Mouse (Mus musculus) CH12.LX (cell line): Measurements from ENCODE around the gene Sugt1. TPM values are rescaled to one million over a fixed set of nuclear protein-coding genes. Genes with fewer than 3 reads are reported as not detected.

Experiments used
- DNase-seq: peaks from one replicate; pipeline ENCODE4 v3.0.0-alpha.2; 2013; ENCODE audit errors: extremely low read depth
- H3K27ac ChIP-seq: 2 replicates; pipeline ENCODE4 v1.5.1; 2012; ENCODE audit warnings: low read depth, mild to moderate bottlenecking, control low read depth, moderate library complexity; ENCODE audit not compliant: insufficient read depth
- H3K27me3 ChIP-seq: replicated peaks from 2 replicates; pipeline ENCODE3; 2012; ENCODE audit warnings: inconsistent platforms
- H3K36me3 ChIP-seq, 2 experiments: replicated peaks in 1 of 2; 2 replicates each; pipeline versions ENCODE3 to v1.6.1; 2012; ENCODE audit warnings: inconsistent platforms in 1 of 2, low read length in 1 of 2, mild to moderate bottlenecking in 1 of 2, mixed read lengths in 1 of 2, moderate library complexity in 1 of 2; ENCODE audit not compliant: control insufficient read depth in 1 of 2, insufficient read depth in 1 of 2
- H3K4me1 ChIP-seq, 2 experiments: 2 replicates each; pipeline ENCODE4 v1.6.1; 2012; ENCODE audit warnings: inconsistent platforms in 1 of 2, moderate library complexity in 1 of 2; ENCODE audit not compliant: insufficient read depth in 2 of 2, control insufficient read depth in 1 of 2
- H3K4me2 ChIP-seq: 2 replicates; pipeline ENCODE4 v1.6.1; 2012; ENCODE audit warnings: low read depth, mild to moderate bottlenecking, control low read depth; ENCODE audit not compliant: poor library complexity, insufficient read depth, severe bottlenecking
- H3K4me3 ChIP-seq, 3 experiments: fragments of 150-350 bp in 1 of 3; sonication (generic) in 1 of 3; replicated peaks in 1 of 3; 2 replicates each; pipeline versions ENCODE3 to v1.5.1; 2011 to 2012; ENCODE audit warnings: low read depth in 2 of 3, low read length in 2 of 3, mild to moderate bottlenecking in 2 of 3, moderate library complexity in 2 of 3, control low read depth in 1 of 3, improper control_type of control experiment in 1 of 3, inconsistent platforms in 1 of 3, mixed read lengths in 1 of 3; ENCODE audit not compliant: poor library complexity in 1 of 3
- H3K79me2 ChIP-seq: replicated peaks from 2 replicates; pipeline ENCODE4 v1.6.1; 2012; ENCODE audit warnings: mild to moderate bottlenecking, moderate library complexity; ENCODE audit not compliant: control insufficient read depth, poor library complexity, insufficient read depth, severe bottlenecking; ENCODE audit errors: extremely low read depth
- H3K9ac ChIP-seq: 2 replicates; pipeline ENCODE4 v1.6.1; 2012; ENCODE audit warnings: low read depth, mild to moderate bottlenecking, control low read depth, moderate library complexity; ENCODE audit not compliant: insufficient read depth
- H3K9me3 ChIP-seq: replicated peaks from 2 replicates; pipeline ENCODE3; 2012; ENCODE audit warnings: low read length, inconsistent platforms, mixed read lengths
- BHLHE40 ChIP-seq: IDR thresholded peaks from 2 replicates; pipeline ENCODE4 v1.6.1; 2011; ENCODE audit warnings: mild to moderate bottlenecking, low read depth, low read length, improper control_type of control experiment
- CHD1 ChIP-seq: IDR thresholded peaks from 2 replicates; pipeline ENCODE4 v1.6.1; 2012; ENCODE audit warnings: low read depth, low read length, improper control_type of control experiment, inconsistent platforms
- CHD2 ChIP-seq: IDR thresholded peaks from 2 replicates; pipeline ENCODE4 v1.6.1; 2011; ENCODE audit warnings: low read length, improper control_type of control experiment
- CTCF ChIP-seq, 2 experiments: IDR thresholded peaks in 1 of 2; conservative IDR thresholded peaks in 1 of 2; 2 replicates each; pipeline ENCODE4 v1.5.1; 2011 to 2012; ENCODE audit warnings: low read depth in 2 of 2, low read length in 2 of 2, improper control_type of control experiment in 1 of 2, inconsistent platforms in 1 of 2, mild to moderate bottlenecking in 1 of 2, moderate library complexity in 1 of 2
- ELF1 ChIP-seq: IDR thresholded peaks from 2 replicates; pipeline ENCODE4 v1.6.1; 2014; ENCODE audit warnings: low read depth, mild to moderate bottlenecking, inconsistent platforms, low read length, improper control_type of control experiment
- EP300 ChIP-seq: IDR thresholded peaks from 2 replicates; pipeline ENCODE4 v1.6.1; 2011; ENCODE audit warnings: low read length, improper control_type of control experiment
- GABPA ChIP-seq: IDR thresholded peaks from 2 replicates; pipeline ENCODE4 v1.6.1; 2012; ENCODE audit warnings: low read depth, low read length, improper control_type of control experiment, inconsistent platforms; ENCODE audit not compliant: insufficient replicate concordance
- MAFK ChIP-seq: IDR thresholded peaks from 2 replicates; pipeline ENCODE4 v1.6.1; 2011; ENCODE audit warnings: low read length, improper control_type of control experiment; ENCODE audit not compliant: insufficient replicate concordance
- MXI1 ChIP-seq: IDR thresholded peaks from 2 replicates; pipeline ENCODE4 v1.6.1; 2011; ENCODE audit warnings: mild to moderate bottlenecking, low read depth, low read length, improper control_type of control experiment
- MYC ChIP-seq: IDR thresholded peaks from 2 replicates; pipeline ENCODE4 v1.6.1; 2011; ENCODE audit warnings: low read depth, mild to moderate bottlenecking, improper control_type of control experiment, low read length
- NELFE ChIP-seq: IDR thresholded peaks from 2 replicates; pipeline ENCODE4 v1.6.1; 2011; ENCODE audit warnings: low read depth, low read length, improper control_type of control experiment
- PAX5 ChIP-seq: IDR thresholded peaks from 2 replicates; pipeline ENCODE4 v1.6.1; 2012; ENCODE audit warnings: low read length, inconsistent platforms, mixed read lengths
- POLR2A ChIP-seq: IDR thresholded peaks from 2 replicates; pipeline ENCODE4 v1.6.1; 2011; ENCODE audit warnings: low read depth, mild to moderate bottlenecking, improper control_type of control experiment, low read length
- RCOR1 ChIP-seq: conservative IDR thresholded peaks from 2 replicates; pipeline ENCODE4 v1.6.1; 2012; ENCODE audit warnings: low read depth, mild to moderate bottlenecking, inconsistent platforms, low read length, improper control_type of control experiment
- SIN3A ChIP-seq: IDR thresholded peaks from 2 replicates; pipeline ENCODE4 v1.6.1; 2012; ENCODE audit warnings: low read length, improper control_type of control experiment, inconsistent platforms
- USF2 ChIP-seq: conservative IDR thresholded peaks from 2 replicates; pipeline ENCODE4 v1.6.1; 2011; ENCODE audit warnings: low read depth, low read length, improper control_type of control experiment
- ZMIZ1 ChIP-seq: IDR thresholded peaks from 2 replicates; pipeline ENCODE4 v1.6.1; 2012; ENCODE audit warnings: low read depth, mild to moderate bottlenecking, inconsistent platforms, low read length, improper control_type of control experiment
- dilution Hi-C: fragments of 300-500 bp; cut with MboI; formaldehyde crosslinking; loops from 2 replicates; pipeline ENCODE4 v1.14.3; 2020; ENCODE audit warnings: low sequenced_read_pairs; ENCODE audit not compliant: extremely low pct_unique_long_range_greater_than_20kb, extremely low pct_ligation_motif_present
- in situ Hi-C: fragments of 300-500 bp; cut with MboI; formaldehyde crosslinking; loops from 3 replicates; pipeline ENCODE4 v1.14.3; 2019; ENCODE audit warnings: low sequenced_read_pairs, low pct_ligation_motif_present, low pct_unique_long_range_greater_than_20kb, mixed read lengths
- polyA plus RNA-seq: library from polyadenylated mRNA; unstranded; fragments of >175 nt; gene quantifications from 2 replicates; pipeline ENCODE4 v1.2.1, GENCODE M21; 2012; ENCODE audit warnings: low read depth; ENCODE audit not compliant: insufficient read length
- total RNA-seq, 2 experiments: library from RNA; depleted of rRNA; stranded (reverse); fragments of 300-350 nt in 1 of 2; fragments of >200 nt in 1 of 2; gene quantifications; 2 replicates each; pipeline ENCODE4 v1.2.3; 2012 to 2014

Gene Sugt1
- total and polyA plus RNA-seq, 3 experiments = 91.9 to 118 (median 114) TPM

- TF ChIP-seq USF2 (0 out of 2 replicates have a peak, but pooled peaks have one; percentile 13), SIN3A (peak; percentile 48; the same call in 1 of the 2 replicates), PAX5 (no peak), NELFE (no peak), CTCF (conservative IDR thresholded peaks at IDR 0.05 in 1 of 2, IDR thresholded peaks at IDR 0.05 in 1 of 2; ENCODE audit: low read depth in 2 of 2, low read length in 2 of 2) (no peak), CHD2 (no peak), GABPA (no peak)
Observed at GRCm38 (mm10) chr14:79606392-79606791, 18.9 kb downstream of the Sugt1 start (continued).

- no peaks in the 10 kb centered on the region for H3K79me2 ChIP-seq
- no peak for DNase-seq
- no peaks in the 10 kb centered on the region for H3K27me3 ChIP-seq
- in situ Hi-C loops (loop anchor here (25.0 kb wide), 2 partner anchors 280 to 605 kb away; no protein-coding TSS in a partner anchor), dilution Hi-C loops (no loop called here)
- H3K9ac ChIP-seq = no peak overlapping the region
- H3K27ac ChIP-seq = no peak overlapping the region
- H3K4me2 ChIP-seq = no peak overlapping the region
- peaks cover 2 to 25% of the 10 kb centered on the region in 2 experiments; a peak in 3 of 4 replicates for H3K4me1 ChIP-seq
- TF ChIP-seq PAX5 (no peak), RCOR1 (no peak), BHLHE40 (no peak), ZMIZ1 (no peak), ELF1 (no peak), NELFE (no peak), MAFK (no peak), MYC (no peak), CHD1 (no peak), POLR2A (no peak)
- H3K4me3 ChIP-seq = no peak overlapping the region
- peaks cover 44 to 79% of the 10 kb centered on the region in 2 experiments for H3K36me3 ChIP-seq
- H3K9me3 ChIP-seq = no peaks in the 10 kb centered on the region
Observed at GRCm38 (mm10) chr14:79606867-79607266, 19.4 kb downstream of the Sugt1 start.

GRCm38 (mm10) chr14:79607352-79607751, 19.9 kb downstream of the Sugt1 start:
- H3K9me3 ChIP-seq = no peaks in the 10 kb centered on the region
- H3K9ac ChIP-seq = no peak overlapping the region
- H3K36me3 ChIP-seq = peaks cover 44 to 80% of the 10 kb centered on the region in 2 experiments
- dilution Hi-C loops (no loop called here), in situ Hi-C loops (loop anchor here (25.0 kb wide), 2 partner anchors 280 to 605 kb away; no protein-coding TSS in a partner anchor)
- 0 out of 2 replicates have a peak overlapping the region, but pooled peaks have one; percentile 4 for H3K27ac ChIP-seq
- 0 out of 2 replicates have a peak, but pooled peaks have one; percentile 8 for TF ChIP-seq EP300
- no peak for TF ChIP-seq MXI1
- TF ChIP-seq MYC = peak; percentile 52
- H3K4me1 ChIP-seq = peaks cover 2 to 25% of the 10 kb centered on the region in 2 experiments; a peak in 3 of 4 replicates
- H3K79me2 ChIP-seq = no peaks in the 10 kb centered on the region
- no peak overlapping the region for H3K4me3 ChIP-seq
- DNase-seq = no peak
- no peak overlapping the region for H3K4me2 ChIP-seq
- no peaks in the 10 kb centered on the region for H3K27me3 ChIP-seq
